Mouse (Mus musculus) embryo, embryonic 9.5 days (tissue): Measurements from ENCODE around the gene Gm49369.

ENCODE experiments used
- DNase-seq: peaks from one replicate; pipeline ENCODE4 v3.0.0-alpha.2; 2017; ENCODE audit errors: extremely low spot score

Gm49369 gene

DNA sequence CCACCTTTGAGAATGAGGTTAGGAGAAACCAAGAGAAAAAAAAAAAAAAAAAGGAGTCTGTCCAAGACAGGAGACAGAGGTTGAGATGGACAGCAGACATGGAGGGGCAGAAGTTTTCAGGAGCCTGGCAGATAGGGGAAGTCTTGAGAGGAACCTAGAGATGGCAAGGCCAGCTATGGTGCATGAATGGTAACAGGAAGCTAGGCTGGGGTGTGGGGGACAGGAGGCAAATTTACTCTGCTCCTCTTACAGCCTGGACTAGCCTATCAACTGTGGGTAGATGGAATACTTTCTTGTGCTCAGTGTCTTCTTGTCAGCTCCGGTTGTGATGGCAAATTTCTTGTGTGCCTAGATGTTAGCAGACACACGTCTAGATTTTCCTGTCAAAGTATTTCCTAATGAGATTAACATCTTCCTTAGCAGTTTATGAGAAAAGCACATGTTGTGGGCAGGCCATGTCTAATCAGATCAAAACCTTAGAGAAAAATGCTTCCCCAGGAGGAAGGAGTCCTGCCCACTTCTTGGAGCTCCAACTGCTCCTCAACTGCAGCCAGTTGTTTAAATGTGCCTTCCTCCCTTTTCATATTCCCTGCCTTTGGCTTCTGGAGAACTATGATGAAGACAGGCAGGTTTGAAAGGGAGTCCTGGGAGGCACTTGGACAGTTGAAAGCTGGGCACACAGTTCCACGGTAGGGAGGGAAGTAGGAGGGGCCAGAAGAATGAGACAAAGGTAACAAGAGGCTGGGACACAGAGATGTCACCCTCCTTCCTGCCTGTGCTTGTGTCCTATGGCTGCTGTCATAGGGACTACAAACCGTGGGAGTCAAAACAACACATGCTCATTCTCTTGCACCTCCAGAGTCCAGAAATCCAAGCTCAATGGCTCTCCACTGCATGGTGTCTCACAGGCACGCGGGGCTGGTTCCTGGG is 12.1 kb upstream of the Gm49369 start:
- DNase-seq = no peak

DNA sequence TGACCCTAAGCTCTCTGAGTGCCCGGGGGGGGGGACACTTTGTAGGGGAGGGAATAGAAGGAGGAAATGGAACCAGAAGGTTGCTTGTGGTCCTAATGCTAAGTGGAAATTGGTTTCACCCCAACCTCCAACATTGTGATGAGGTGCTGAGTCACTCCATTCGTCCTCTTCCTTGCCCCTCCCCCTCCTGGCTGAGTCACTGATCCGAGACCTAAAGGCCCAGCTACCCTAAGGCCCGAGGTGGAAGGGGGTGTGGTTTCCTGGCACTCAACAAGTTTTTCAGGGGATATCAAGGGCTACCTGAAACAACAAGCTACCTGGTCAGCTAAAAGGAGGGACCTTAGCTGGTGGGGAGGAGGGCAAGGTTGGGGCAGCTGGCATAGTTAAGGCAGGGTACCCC is 10.7 kb upstream of the Gm49369 start:
- DNase-seq = peak; percentile 29

DNA sequence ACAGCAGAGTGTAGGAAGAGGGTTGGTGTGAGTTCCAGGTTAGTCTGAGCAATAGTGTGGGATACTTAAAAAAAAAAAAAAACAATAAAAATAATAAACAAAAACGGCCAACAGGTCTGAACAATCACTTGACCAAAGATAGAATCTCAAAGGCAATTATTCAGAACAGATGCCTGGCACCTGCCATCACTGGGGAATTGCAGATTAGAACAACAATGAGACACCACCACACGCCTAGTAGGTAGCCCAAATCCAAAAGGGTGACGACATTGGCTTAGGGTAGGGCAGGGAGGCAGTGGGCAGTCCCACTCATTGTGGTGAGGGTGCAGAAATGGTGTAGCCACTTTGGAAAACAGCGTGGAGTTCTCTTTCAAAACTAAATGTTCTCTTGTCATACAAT is 9.1 kb upstream of the Gm49369 start:
- no peak for DNase-seq

DNA sequence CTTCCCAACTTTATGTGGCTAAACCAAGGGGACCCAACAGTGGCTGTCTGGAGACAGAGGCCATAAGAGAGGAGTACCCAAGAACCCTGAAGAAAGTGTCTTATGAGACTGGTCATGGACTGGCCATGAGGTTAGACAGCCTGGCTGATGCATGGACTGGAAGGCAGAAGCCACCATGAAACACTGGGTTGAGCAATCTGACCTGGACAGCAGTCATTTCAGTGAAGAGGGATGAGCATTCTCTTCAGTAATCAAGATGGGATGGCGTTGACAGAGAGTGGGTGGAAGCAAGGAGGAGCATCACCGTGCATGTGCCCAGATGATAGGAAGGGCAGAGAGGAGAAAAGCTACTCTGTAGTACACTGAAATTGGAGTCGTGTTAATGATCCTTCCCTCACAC is 8.6 kb upstream of the Gm49369 start:
- DNase-seq = no peak

DNA sequence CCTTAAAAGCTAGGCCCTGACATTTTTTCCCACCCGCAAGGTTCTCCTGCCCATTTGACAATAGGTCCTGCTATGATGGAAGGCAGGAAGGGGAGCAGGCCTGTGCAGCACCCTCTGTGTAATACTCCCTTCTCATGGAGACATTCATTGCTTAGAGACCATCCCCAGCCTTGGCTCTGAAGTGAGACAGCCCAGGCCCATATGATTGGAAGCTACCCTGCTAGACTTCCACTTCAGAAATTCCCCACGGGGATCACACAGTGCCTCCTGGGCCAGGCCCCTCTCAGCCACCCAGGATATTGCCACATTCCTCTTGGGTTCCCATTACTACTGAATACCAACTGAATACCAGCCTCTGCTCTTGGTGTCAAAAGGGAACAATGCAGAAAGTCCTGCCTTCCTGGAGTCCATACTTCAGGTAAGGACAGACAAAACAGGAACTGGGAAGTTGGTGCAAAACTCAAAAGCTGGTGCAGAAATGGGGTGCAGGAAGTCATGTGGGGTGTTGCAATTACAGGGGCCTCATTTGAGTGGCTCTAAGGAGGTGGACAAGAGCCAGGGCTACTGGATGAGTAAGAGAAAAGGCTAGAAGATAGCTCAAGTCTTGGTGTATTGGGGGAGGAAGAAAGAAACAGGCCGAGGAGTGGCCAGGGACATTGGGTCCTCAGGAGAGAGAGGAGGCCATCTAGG is 7.6 kb upstream of the Gm49369 start:
- no peak for DNase-seq

DNA sequence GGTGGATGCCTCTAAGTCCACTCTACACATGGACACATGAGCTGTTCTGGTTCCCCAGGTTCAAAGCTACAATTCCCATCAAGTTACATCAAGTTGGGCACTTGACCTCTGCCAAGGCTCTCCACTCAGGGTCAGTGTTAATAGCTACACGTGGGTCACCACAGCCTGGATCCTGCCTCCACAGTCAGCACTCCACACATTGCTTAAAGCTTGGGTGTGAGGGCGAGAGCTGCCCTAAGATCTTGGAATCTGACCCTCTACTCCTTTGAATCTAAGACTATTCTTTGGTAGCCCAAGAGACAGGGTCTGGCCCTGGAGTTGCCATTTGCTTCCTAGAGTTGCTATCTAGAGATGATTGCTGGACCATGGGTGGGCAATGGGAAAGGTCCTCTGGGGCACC is 6.3 kb upstream of the Gm49369 start:
- DNase-seq = no peak

DNA sequence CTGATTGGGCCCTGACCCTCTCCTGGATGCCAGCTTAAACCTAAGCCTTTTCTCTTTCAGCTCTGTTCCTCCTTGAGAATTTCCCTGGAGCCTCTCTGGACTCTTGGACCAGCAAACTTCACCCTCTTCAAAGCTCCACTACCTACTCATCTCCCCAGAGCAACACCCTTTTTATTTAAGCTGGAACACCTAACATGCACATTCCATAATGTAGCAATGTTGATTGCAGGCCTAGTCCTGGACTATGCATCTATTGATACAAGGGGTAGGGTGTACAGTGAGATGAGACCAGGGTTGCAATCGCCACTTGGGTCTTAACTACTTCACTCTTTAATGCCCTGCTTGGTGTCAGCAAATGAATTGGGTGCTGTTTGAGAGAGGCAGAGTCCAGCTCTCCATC is 5.7 kb upstream of the Gm49369 start:
- DNase-seq = no peak

DNA sequence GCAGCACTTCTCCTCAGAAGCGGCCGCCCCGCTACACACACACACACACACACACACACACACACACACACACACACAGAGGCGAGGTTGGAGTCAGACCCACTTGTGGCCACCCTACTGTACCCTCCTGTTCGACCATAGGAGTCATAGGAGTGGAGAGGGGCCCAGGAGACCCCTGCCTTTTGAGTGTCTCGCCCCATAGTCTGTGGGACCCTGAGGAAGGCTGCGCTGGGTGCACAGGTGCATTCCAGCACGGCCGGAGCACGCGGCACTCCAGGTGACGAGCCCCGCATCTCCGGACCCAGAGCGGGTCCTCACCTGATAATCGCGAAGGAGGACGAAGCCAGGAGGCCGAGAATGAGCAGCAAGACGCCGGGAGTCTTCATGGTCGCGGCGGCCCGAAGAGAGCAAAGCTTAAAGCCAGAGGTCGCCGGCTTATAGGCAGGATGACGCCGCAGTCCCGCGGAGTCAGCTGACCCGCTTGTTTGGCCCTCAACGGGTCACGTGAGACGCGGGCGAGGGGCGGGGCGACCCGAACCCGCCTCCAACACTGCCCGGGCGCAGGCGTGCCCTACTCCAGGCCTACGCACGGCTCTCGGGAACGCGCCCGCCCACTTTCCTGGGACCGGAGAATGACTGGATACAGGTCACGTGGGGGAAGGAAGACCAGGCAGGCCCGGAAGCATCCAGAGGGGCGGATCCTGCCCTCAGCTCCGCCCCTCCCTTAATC is 5.1 kb upstream of the Gm49369 start, which contains the start of gene Ctsd:
Gene Ctsd (minus strand): TSS at position 620 of the 730 bp plus-strand sequence.
- peak; percentile 97 for DNase-seq

DNA sequence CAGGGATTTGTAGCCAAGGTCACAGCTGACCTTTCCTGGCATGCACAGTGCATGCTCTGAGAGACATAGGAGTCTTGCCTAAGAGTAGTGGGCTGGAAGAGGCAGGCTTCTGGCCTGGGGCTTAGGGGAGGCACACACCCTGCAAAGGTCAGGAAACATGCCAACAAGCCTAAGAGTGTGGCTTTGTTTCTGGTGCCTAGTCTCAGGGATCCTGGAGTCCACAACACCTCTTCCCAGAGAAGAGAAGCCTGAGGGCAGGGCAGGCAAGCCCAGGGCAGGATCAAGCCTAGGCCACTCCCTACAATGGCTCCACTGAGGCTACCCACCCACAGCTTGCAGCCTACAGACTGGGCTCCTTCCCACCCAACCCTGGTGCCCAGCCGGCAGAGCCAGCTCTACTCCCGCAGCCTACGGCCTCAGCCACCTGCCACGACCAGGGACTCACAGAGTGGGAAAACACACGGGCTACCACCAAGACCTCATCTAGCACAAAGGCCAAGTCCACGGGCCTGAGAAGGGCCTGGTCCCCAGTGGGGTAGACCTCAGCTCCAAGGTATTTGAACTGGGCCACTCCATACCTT is 4.2 kb upstream of the Gm49369 start:
- no peak for DNase-seq

DNA sequence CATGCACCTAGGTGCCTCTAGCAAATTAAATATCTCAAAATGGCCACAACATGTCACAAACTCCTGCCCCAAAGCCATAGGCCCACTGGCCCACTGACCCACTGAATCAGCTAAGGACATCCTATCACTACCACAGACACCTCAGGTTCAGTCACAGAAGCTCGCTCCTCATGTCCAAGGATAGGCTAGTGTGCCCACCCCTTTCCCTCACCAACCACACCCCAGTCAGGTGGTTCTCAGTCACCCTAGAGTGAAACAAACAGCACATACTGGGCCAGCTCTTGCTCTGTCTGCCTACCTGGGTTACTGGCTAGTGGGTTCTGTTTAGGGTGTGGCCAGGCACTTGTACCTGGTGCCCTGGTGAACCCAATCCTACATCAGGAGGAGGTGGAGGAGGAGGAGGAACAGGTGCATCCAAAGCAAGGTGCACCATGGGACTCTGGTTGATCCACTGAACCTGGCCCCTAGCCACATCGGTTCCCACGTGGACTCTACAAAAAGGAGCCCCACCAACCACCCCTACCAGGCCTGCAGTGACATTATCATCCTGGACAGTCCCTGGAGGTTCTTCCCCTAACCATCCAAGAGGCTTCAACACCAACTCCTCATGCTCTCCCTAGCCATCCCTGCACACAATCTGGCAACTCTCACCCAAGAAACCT is 3.4 kb upstream of the Gm49369 start:
- no peak for DNase-seq

DNA sequence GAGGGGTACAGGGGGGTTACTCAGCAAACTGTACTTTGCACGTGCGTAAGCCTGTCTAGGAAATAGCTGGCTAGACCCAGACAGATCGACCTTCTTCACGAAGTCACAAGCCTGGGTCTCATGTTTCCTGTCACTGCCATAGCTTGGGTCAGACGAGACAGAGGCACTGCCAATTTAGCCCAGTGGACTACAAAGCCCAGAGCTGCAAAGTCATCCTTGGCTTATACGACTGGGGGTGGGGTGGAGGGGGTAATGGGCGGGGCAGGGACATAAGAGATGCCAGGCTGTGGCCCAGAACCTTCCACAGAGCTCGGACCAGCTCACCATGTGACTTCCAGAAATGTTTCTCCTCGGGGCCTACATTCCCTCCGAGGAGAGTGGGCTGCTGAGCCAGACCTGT is 1.8 kb upstream of the Gm49369 start:
- no peak for DNase-seq

DNA sequence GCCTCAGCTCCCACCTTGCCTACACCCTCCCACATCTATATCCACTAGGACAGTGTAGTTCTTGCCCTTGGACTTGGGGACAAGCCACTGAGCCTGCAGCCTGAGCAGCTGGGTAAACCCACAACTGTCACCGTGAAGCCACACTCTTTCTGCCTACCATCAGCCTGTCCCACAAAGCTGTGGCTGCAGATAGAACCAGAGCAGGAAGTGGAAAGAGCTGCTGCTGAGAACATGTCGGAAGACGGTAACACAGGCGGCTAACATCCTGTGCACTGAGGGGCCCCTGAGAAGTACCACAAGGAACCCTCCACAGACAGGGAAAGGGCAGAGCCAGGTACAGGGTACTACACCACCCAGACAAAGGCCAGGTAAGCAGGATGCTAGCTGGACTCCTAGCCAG is 1.3 kb downstream of the Gm49369 start:
- no peak for DNase-seq

DNA sequence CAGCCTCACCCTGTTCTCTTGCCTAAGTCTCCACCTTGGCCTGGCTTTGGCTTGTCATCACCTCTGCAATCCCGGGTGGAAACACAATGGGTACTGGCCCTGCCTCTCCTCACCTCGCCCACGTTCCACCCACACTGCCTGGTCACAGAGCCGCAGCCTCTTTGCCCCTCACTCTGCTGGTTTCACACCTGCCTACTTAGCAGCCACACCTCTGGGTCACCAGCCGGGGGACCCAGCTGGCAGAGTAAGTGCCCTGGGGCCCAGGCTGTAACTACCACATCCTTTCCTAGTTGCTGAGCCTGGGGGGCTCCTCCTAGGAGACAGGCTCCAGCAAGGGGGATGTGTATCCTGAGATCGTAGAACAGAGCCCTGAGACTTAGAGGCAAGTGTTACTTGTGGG is 3.3 kb downstream of the Gm49369 start:
- DNase-seq = no peak

DNA sequence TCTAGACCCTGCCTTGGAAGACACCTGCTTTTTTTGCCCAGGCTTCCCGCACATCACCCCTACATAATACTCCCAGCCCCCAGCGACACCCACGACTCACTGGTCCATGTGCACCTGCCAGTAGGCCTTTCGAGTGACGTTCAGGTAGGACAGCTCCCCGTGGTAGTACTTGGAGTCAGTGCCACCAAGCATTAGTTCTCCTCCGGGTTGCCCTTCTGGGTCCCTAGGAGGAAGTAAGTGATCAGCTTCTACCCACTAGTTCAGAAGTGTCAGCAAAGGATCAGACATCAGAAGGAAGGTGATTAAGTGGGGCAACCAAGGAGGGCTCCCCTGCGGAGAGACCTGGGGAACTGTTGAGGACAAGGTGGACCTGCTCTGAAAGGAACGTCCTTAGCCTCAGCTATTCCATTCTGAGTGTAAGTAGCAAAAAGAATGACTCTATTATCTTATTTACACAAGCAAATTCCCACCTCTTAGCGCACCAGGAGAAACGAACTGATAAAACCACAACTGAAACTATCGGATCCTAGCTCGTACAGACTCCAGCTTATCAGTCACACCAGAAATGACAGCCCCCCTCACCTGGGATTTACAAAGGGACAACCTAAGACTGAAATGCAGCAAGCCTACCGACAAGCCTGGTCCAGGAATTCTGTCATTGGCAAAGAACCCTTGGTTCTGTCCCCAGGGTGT is 5.1 kb downstream of the Gm49369 start:
- DNase-seq = no peak

DNA sequence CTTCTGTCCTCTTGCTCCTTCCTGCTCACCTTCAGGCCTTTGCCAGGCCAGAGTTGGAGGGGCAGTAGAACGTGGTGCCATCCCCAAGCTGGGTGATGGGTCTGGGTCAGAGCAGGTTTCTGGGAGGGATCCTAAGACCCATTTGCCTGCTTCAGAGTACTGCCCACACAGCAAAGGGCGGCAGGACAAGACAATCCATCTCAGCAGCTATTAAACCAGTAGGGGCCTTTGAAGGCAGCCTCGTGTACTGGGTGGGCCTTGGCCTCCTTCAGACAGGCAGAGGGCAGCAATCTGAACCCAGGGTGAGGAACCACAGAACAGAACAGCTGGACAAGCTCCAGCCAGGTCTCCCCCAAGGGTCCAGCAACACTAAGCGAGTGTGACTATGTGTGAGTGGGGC is 6.4 kb downstream of the Gm49369 start:
- no peak for DNase-seq

DNA sequence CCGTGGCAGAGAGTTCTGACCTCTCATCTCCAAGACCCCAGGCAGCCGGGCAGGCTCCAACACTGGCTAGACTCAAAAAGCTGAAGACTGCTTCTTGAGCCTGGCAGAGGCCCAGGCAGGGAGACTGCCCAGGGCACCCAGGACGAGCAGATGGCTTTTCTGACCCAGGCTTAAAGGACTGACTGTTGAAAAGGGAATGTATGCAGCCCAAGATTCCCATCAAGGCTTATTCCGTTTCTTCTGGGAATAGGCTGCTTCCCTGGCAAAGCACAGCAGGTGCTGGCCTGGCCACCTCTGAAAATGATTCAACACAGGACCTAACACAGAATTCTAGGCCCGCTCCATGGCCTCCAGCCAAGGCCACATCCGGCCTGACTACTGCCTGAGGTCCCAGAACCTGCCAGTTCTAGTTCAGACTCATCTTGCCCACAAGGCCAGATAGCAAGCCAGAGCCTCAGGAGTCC is 7.2 kb downstream of the Gm49369 start:
- no peak for DNase-seq

DNA sequence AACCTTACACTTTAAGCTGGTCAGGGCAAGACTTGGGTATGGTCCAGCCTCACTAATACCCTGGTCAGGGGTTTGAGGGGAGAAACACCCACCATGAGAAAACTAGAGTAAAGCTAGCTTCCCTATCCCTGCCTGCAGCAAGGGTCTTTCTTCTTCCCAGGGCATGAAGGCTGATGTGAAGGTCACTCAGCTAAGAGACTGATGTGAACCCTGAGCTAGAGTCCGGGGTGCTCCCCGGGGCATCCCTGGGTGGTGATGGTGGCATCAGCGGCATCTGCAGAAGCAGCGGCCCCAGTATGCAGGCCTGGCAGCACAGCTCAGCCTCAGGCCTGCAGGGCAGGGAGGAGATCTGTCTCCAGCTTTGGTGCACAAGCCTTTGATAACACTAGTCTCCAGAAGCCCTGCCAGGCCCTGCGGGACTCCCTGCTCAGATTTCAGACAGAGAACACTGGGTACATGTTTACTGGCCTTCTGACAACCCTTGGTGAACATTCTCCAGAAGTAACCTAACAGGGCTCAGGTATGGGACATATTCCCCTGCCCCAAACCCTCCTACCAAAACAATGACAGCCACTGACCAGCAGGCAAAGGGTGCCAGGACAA is 8.0 kb downstream of the Gm49369 start:
- no peak for DNase-seq

DNA sequence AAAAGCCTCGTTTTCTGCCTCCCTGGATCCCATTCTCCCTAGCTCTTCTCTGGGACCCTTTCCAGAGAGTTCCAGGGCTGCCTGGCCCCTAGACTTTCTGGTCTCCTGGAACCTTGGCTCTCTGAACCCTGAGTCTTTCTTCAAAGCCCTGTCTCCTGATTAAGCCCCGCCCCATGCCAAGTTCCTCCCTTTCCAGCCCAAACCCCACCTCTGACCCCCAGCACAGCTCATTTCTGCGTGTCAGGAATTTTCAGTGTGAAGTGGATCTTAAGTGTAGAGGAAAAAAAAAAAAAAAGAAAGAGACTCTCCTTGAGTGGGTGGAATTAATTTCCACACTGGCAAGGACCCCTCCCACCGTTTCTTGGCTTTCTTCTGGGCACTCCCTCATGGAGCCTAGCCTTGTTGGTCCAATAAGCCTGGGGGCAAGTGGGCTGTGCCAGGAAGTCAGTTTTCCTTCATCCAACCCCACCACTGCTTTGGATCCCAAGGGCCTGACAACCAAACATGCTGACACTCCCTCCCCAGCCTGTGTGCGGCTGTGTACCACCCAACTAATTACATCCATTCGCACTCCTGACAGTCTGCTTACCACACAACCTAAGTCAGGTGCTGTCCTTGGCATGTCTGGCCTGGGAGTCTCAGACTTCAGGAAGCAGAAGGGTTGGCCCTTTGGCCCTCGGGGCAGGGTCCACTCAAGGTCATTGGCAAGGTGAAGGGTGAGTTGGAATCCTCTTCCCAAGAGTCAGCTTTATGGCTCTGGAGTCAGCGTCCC is 8.6 kb downstream of the Gm49369 start, which contains the start of gene Ifitm10:
Gene Ifitm10 (minus strand): TSS at position 113 of the 772 bp plus-strand sequence.
- DNase-seq = no peak

DNA sequence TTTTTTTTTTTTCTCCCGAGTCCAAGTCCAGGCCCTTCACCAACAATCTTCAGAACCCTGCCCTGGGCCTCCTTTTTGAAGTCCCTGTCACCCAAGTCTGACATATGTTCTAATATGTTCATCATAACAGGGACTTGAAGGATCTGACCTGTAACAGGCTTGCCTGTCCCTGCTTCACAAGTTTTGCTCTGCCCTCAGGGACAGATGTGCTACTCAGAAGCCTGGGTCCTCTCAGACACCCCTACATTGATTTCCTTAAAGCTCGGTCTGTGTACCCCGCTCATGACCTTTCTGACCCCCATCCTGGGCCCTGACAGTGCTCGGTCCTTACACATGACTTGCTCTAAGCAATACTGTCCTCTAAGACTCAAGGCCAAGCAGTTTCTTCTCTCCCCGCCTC is 9.4 kb downstream of the Gm49369 start:
- DNase-seq = no peak
